Mouse (Mus musculus): ENCODE measurements at regions not wholly inside any gene's neighbourhood (a gene's known extent, or its start where the extent isn't known, plus 50 kb on each side); places are given as distances from the start of the nearest gene placed in this dataset.
A peak's percentile ranks its signal among the peaks of the same experiment; 100 is the strongest.
"Not testable (repeated sequence)": the region's sequence is repeated elsewhere in the genome, so short reads cannot be mapped to it uniquely, and the experiment has no call there.

GRCm38 (mm10) chr17:4813666-4814065, 180.5 kb upstream of the Arid1b start:
- no peak for DNase-seq

- peak; percentile 16 to 21 for DNase-seq
Measured at GRCm38 (mm10) chr17:4825221-4825895, 168.8 kb upstream of the Arid1b start.

- peak; percentile 44 to 49 for DNase-seq
Measured at GRCm38 (mm10) chr17:4834065-4834464, 160.1 kb upstream of the Arid1b start.

- no peak for DNase-seq
Measured at GRCm38 (mm10) chr17:4834571-4834970, 159.6 kb upstream of the Arid1b start.

GRCm38 (mm10) chr17:4835065-4835705, 158.9 kb upstream of the Arid1b start:
- DNase-seq: no peak

- DNase-seq: no peak
Measured at GRCm38 (mm10) chr17:4840123-4840522, 154.0 kb upstream of the Arid1b start.

- no peak for DNase-seq
Measured at GRCm38 (mm10) chr17:4858304-4858703, 135.8 kb upstream of the Arid1b start.

GRCm38 (mm10) chr17:4864901-4865300, 129.2 kb upstream of the Arid1b start:
- DNase-seq: no peak

- DNase-seq: peak; percentile 25 to 33
Measured at GRCm38 (mm10) chr17:4865621-4866020, 128.5 kb upstream of the Arid1b start.

GRCm38 (mm10) chr17:4866026-4866896, 127.9 kb upstream of the Arid1b start:
- peak in 1 of 2 experiments; percentile 9 for DNase-seq

GRCm38 (mm10) chr17:4867083-4867482, 127.0 kb upstream of the Arid1b start:
- DNase-seq: no peak

GRCm38 (mm10) chr17:4867754-4868445, 126.2 kb upstream of the Arid1b start:
- DNase-seq: peak; percentile 13 to 53

- DNase-seq: no peak
Measured at GRCm38 (mm10) chr17:4868446-4868825, 125.7 kb upstream of the Arid1b start.

GRCm38 (mm10) chr17:4868861-4869260, 125.3 kb upstream of the Arid1b start:
- no peak for DNase-seq

- DNase-seq: no peak
Measured at GRCm38 (mm10) chr17:4871267-4871666, 122.9 kb upstream of the Arid1b start.

GRCm38 (mm10) chr17:4874459-4874858, 119.7 kb upstream of the Arid1b start:
- DNase-seq: no peak

- no peak for DNase-seq
Measured at GRCm38 (mm10) chr17:4875086-4876046, 118.8 kb upstream of the Arid1b start.

- DNase-seq: no peak
Measured at GRCm38 (mm10) chr17:4876431-4876830, 117.7 kb upstream of the Arid1b start.

- no peak for DNase-seq
Measured at GRCm38 (mm10) chr17:4881473-4881872, 112.7 kb upstream of the Arid1b start.

GRCm38 (mm10) chr17:4884083-4884482, 110.0 kb upstream of the Arid1b start:
- no peak for DNase-seq

GRCm38 (mm10) chr17:4884761-4885160, 109.4 kb upstream of the Arid1b start:
- peak in 1 of 2 experiments; percentile 32 for DNase-seq

- not testable (repeated sequence) for DNase-seq
Measured at GRCm38 (mm10) chr17:4887331-4887730, 106.8 kb upstream of the Arid1b start.
